Mouse (Mus musculus) heart, adult 2 months (tissue): ENCODE data around the gene Ftsj1. TPM values are rescaled to one million over a fixed set of nuclear protein-coding genes. Genes with fewer than 3 reads are reported as not detected.

ENCODE experiments used
- DNase-seq, 2 experiments: peaks; one replicate each; pipeline ENCODE4 v3.0.0; 2021
- H3K27ac ChIP-seq: fragments of 200-600 bp; 2 replicates; pipeline ENCODE4 v1.8.1; 2022
- H3K27me3 ChIP-seq: fragments of 200-500 bp; 2 replicates; pipeline ENCODE4 v1.6.1; 2012; ENCODE audit warnings: mild to moderate bottlenecking, low read length, inconsistent platforms, mixed read lengths; ENCODE audit not compliant: control insufficient read depth, insufficient read depth
- H3K36me3 ChIP-seq: fragments of 200-500 bp; 2 replicates; pipeline ENCODE4 v1.6.1; 2012; ENCODE audit warnings: low read length, inconsistent platforms; ENCODE audit not compliant: control insufficient read depth, insufficient read depth
- H3K4me1 ChIP-seq: fragments of 200-500 bp; 2 replicates; pipeline ENCODE4 v1.6.1; 2011; ENCODE audit warnings: low read length; ENCODE audit not compliant: control insufficient read depth, insufficient read depth
- H3K4me3 ChIP-seq: fragments of 200-600 bp; 2 replicates; pipeline ENCODE4 v1.8.1; 2022
- H3K79me2 ChIP-seq: fragments of 200-500 bp; replicated peaks from 2 replicates; pipeline ENCODE4 v1.6.1; 2012; ENCODE audit warnings: mild to moderate bottlenecking, inconsistent platforms, low read length, moderate library complexity, mixed read lengths; ENCODE audit not compliant: control insufficient read depth, insufficient read depth
- H3K9ac ChIP-seq: fragments of 200-500 bp; 2 replicates; pipeline ENCODE4 v1.6.1; 2012; ENCODE audit warnings: low read depth, mild to moderate bottlenecking, control low read depth, inconsistent platforms, low read length, mixed read lengths
- CTCF ChIP-seq: fragments of 200-600 bp; IDR thresholded peaks from 2 replicates; pipeline ENCODE4 v1.8.1; 2022; ENCODE audit warnings: antibody characterized with exemption, mild to moderate bottlenecking, moderate library complexity
- EP300 ChIP-seq: fragments of 200-500 bp; IDR thresholded peaks from 2 replicates; pipeline ENCODE4 v1.6.1; 2011; ENCODE audit warnings: low read depth, low read length, control low read depth; ENCODE audit not compliant: insufficient read depth
- POLR2A ChIP-seq: fragments of 200-500 bp; IDR thresholded peaks from 2 replicates; pipeline ENCODE4 v1.6.1; 2011; ENCODE audit warnings: mild to moderate bottlenecking, low read depth, low read length, control low read depth; ENCODE audit not compliant: insufficient read depth
- WGBS: fragments of 180-500 bp; shearing (Covaris S2); methylation state at CpG from one replicate; pipeline ENCODE4 v1.1.7; 2018; 5-methylcytosine and 5-hydroxymethylcytosine counted together
- intact Hi-C: fragments of 180-260 bp; cut with DNase I; formaldehyde crosslinking; loops from one replicate; pipeline ENCODE4 v1.15.1; 2025
- long read RNA-seq: library from polyadenylated mRNA; stranded (forward); transcript quantifications from one replicate; pipeline ENCODE4 v2.0.0, GENCODE M21; 2021
- polyA plus RNA-seq: library from polyadenylated mRNA; depleted of rRNA; stranded (reverse); fragments of >200 nt; gene quantifications from 2 replicates; pipeline ENCODE4 v1.2.3, GENCODE M21; 2012; rRNA removed
- total RNA-seq, 2 experiments: library from RNA; stranded (reverse); gene quantifications; 2 replicates each; pipeline ENCODE4 v1.2.3; 2021

Gene Ftsj1
- total RNA-seq (10 to 100 TPM in 1 of 2 experiments, 1 to 10 TPM in 1; 9.6 to 11.8 TPM), polyA plus RNA-seq (20.0 and 24.0 TPM in 2 replicates)
- long read RNA-seq, transcript Ftsj1-203 (13 exons, 1,656 nt): major isoform, 8 of 11 reads
- long read RNA-seq, partial matches to known transcripts: 0 of 11 reads
- long read RNA-seq, other reads (novel, unspliced or antisense): 0 of 11 reads

GRCm38 (mm10) chrX:8252334-8253285 is at the start of gene Ftsj1:
TSS of gene Ftsj1 (minus strand) at chrX:8252406.
- DNase-seq: peak; percentile 80 to 88
- intact Hi-C loops: loop anchor here (10.0 kb wide), 2 partner anchors 108 to 178 kb away; partner anchors contain the start of genes Rbm3 and Suv39h1
- Histone ChIP-seq H3K9ac (peak within 1 kb of the TSS; percentile 80), H3K79me2 (no peaks in the 10 kb centered on the region), H3K36me3 (no peaks in the 10 kb centered on the region), H3K4me1 (no peaks in the 10 kb centered on the region), H3K4me3 (peak within 1 kb of the TSS; percentile 52), H3K27ac (peak within 1 kb of the TSS; percentile 92), H3K27me3 (no peaks in the 10 kb centered on the region)
- no peak for TF ChIP-seq CTCF
- peak; percentile 66 for TF ChIP-seq POLR2A
- TF ChIP-seq EP300: no peak
- WGBS: 16% methylated on average over 45 of the region's 45 CpGs

- intact Hi-C loops: no loop called here
- 66% methylated on average over 5 of the region's 5 CpGs for WGBS
- Histone ChIP-seq H3K4me3 (no peak overlapping the region), H3K9ac (no peak overlapping the region), H3K36me3 (no peaks in the 10 kb centered on the region), H3K79me2 (no peaks in the 10 kb centered on the region), H3K4me1 (no peaks in the 10 kb centered on the region), H3K27ac (no peak overlapping the region), H3K27me3 (no peaks in the 10 kb centered on the region)
- DNase-seq: no peak
- TF ChIP-seq EP300: no peak
These were observed 36.4 kb upstream of the Ftsj1 start for GRCm38 (mm10) chrX:8288621-8289020.

- H3K4me3 ChIP-seq: no peak overlapping the region
- H3K27ac ChIP-seq: no peak overlapping the region
- no peaks in the 10 kb centered on the region for H3K36me3 ChIP-seq
- TF ChIP-seq EP300 (no peak), CTCF (no peak), POLR2A (no peak)
- no peaks in the 10 kb centered on the region for H3K27me3 ChIP-seq
- DNase-seq: no peak
- intact Hi-C loops: no loop called here
- H3K79me2 ChIP-seq: no peaks in the 10 kb centered on the region
- no peaks in the 10 kb centered on the region for H3K4me1 ChIP-seq
- WGBS: 67% methylated on average over 5 of the region's 5 CpGs
- H3K9ac ChIP-seq: no peak overlapping the region
These were observed 21.9 kb upstream of the Ftsj1 start for GRCm38 (mm10) chrX:8274056-8274455.

- Histone ChIP-seq H3K27ac (no peak overlapping the region), H3K4me3 (no peak overlapping the region), H3K36me3 (no peaks in the 10 kb centered on the region), H3K27me3 (no peaks in the 10 kb centered on the region), H3K79me2 (no peaks in the 10 kb centered on the region), H3K9ac (no peak overlapping the region), H3K4me1 (no peaks in the 10 kb centered on the region)
- TF ChIP-seq CTCF (no peak), POLR2A (no peak), EP300 (no peak)
- DNase-seq: no peak
- 27% methylated on average over 10 of the region's 10 CpGs for WGBS
- intact Hi-C loops: no loop called here
These were observed 19.8 kb upstream of the Ftsj1 start for GRCm38 (mm10) chrX:8272000-8272399.

- no peak within 1 kb of the TSS for H3K9ac ChIP-seq
- TF ChIP-seq POLR2A (no peak), EP300 (no peak), CTCF (no peak)
These were observed 19.0 kb upstream of the Ftsj1 start, which contains the start of gene Slc38a5 for GRCm38 (mm10) chrX:8271083-8271820. TSS of gene Slc38a5 (plus strand) at chrX:8271133.

More at GRCm38 (mm10) chrX:8271083-8271820, 19.0 kb upstream of the Ftsj1 start, which contains the start of gene Slc38a5:
- intact Hi-C loops: no loop called here
- no peaks in the 10 kb centered on the region for H3K27me3 ChIP-seq
- no peaks in the 10 kb centered on the region for H3K4me1 ChIP-seq
- H3K27ac ChIP-seq: no peak within 1 kb of the TSS
- no peaks in the 10 kb centered on the region for H3K79me2 ChIP-seq
- WGBS: 13% methylated on average over 14 of the region's 15 CpGs
- no peaks in the 10 kb centered on the region for H3K36me3 ChIP-seq
- no peak within 1 kb of the TSS for H3K4me3 ChIP-seq
- DNase-seq: no peak
